Mouse (Mus musculus): ENCODE data around the gene Exoc3l. TPM values are rescaled to one million over a fixed set of nuclear protein-coding genes. Genes with fewer than 3 reads are reported as not detected.
A peak's percentile ranks its signal among the peaks of the same experiment; 100 is the strongest.

The Exoc3l gene
- 49.2 and 57.5 TPM in 2 replicates for polyA plus RNA-seq (2012; rRNA removed)

GRCm38 (mm10) chr8:105295895-105296573, at the start of gene Exoc3l:
Gene Exoc3l, minus strand, starts transcription at chr8:105296101.
- peak within 1 kb of the TSS; percentile 70 for H3K4me3 ChIP-seq (replicated peaks; ENCODE audit: extremely low read depth, low read depth, low read length)
- peaks cover 18% of the 10 kb centered on the region for H3K4me1 ChIP-seq (ENCODE audit: control insufficient read depth, insufficient read depth, low read length)
- no peak for DNase-seq
- TF ChIP-seq CTCF (IDR thresholded peaks at IDR 0.05; ENCODE audit: insufficient read depth, low read length): no peak
- TF ChIP-seq POLR2A (IDR thresholded peaks at IDR 0.05; ENCODE audit: borderline replicate concordance, extremely low read depth, low read depth, low read length): peak; percentile 44; the same call in 1 of the 2 replicates
- 22% methylated on average over 11 of the region's 11 CpGs for WGBS

- 11% methylated on average over 7 of the region's 7 CpGs for WGBS
- peak overlapping the region; percentile 28 for H3K4me3 ChIP-seq (replicated peaks; ENCODE audit: extremely low read depth, low read depth, low read length)
- DNase-seq: peak; percentile 44
- peaks cover 29% of the 10 kb centered on the region for H3K4me1 ChIP-seq (ENCODE audit: control insufficient read depth, insufficient read depth, low read length)
- TF ChIP-seq CTCF (IDR thresholded peaks at IDR 0.05; ENCODE audit: insufficient read depth, low read length) (no peak), POLR2A (IDR thresholded peaks at IDR 0.05; ENCODE audit: borderline replicate concordance, extremely low read depth, low read depth, low read length) (no peak)
Measured at GRCm38 (mm10) chr8:105345061-105345975, 49.4 kb upstream of the Exoc3l start.

GRCm38 (mm10) chr8:105343791-105344574, 48.1 kb upstream of the Exoc3l start:
- Histone ChIP-seq H3K4me1 (ENCODE audit: control insufficient read depth, insufficient read depth, low read length) (peaks cover 40% of the 10 kb centered on the region), H3K4me3 (replicated peaks; ENCODE audit: extremely low read depth, low read depth, low read length) (no peak overlapping the region)
- TF ChIP-seq CTCF (IDR thresholded peaks at IDR 0.05; ENCODE audit: insufficient read depth, low read length) (no peak), POLR2A (IDR thresholded peaks at IDR 0.05; ENCODE audit: borderline replicate concordance, extremely low read depth, low read depth, low read length) (no peak)
- 43% methylated on average over 8 of the region's 8 CpGs for WGBS
- DNase-seq: peak; percentile 37

GRCm38 (mm10) chr8:105342768-105343167, 46.9 kb upstream of the Exoc3l start:
- Histone ChIP-seq H3K4me1 (ENCODE audit: control insufficient read depth, insufficient read depth, low read length) (peaks cover 40% of the 10 kb centered on the region), H3K4me3 (replicated peaks; ENCODE audit: extremely low read depth, low read depth, low read length) (no peak overlapping the region)
- TF ChIP-seq CTCF (IDR thresholded peaks at IDR 0.05; ENCODE audit: insufficient read depth, low read length) (no peak), POLR2A (IDR thresholded peaks at IDR 0.05; ENCODE audit: borderline replicate concordance, extremely low read depth, low read depth, low read length) (no peak)
- no peak for DNase-seq
- 59% methylated on average over 4 of the region's 4 CpGs for WGBS

GRCm38 (mm10) chr8:105341399-105341798, 45.5 kb upstream of the Exoc3l start:
- TF ChIP-seq POLR2A (IDR thresholded peaks at IDR 0.05; ENCODE audit: borderline replicate concordance, extremely low read depth, low read depth, low read length): no peak
- TF ChIP-seq CTCF (IDR thresholded peaks at IDR 0.05; ENCODE audit: insufficient read depth, low read length): no peak
- peak; percentile 52 for DNase-seq
- peaks cover 40% of the 10 kb centered on the region for H3K4me1 ChIP-seq (ENCODE audit: control insufficient read depth, insufficient read depth, low read length)
- WGBS: 40% methylated on average over 8 of the region's 8 CpGs
- no peak overlapping the region for H3K4me3 ChIP-seq (replicated peaks; ENCODE audit: extremely low read depth, low read depth, low read length)

GRCm38 (mm10) chr8:105339886-105340635, 44.2 kb upstream of the Exoc3l start:
- Histone ChIP-seq H3K4me3 (replicated peaks; ENCODE audit: extremely low read depth, low read depth, low read length) (no peak overlapping the region), H3K4me1 (ENCODE audit: control insufficient read depth, insufficient read depth, low read length) (peaks cover 33% of the 10 kb centered on the region)
- TF ChIP-seq CTCF (IDR thresholded peaks at IDR 0.05; ENCODE audit: insufficient read depth, low read length) (no peak), POLR2A (IDR thresholded peaks at IDR 0.05; ENCODE audit: borderline replicate concordance, extremely low read depth, low read depth, low read length) (peak; percentile 35; the same call in 1 of the 2 replicates)
- 23% methylated on average over 6 of the region's 6 CpGs for WGBS
- peak; percentile 77 for DNase-seq

- DNase-seq: no peak
- H3K4me3 ChIP-seq (replicated peaks; ENCODE audit: extremely low read depth, low read depth, low read length): no peak overlapping the region
- peaks cover 27% of the 10 kb centered on the region for H3K4me1 ChIP-seq (ENCODE audit: control insufficient read depth, insufficient read depth, low read length)
- no peak for TF ChIP-seq POLR2A (IDR thresholded peaks at IDR 0.05; ENCODE audit: borderline replicate concordance, extremely low read depth, low read depth, low read length)
- no peak for TF ChIP-seq CTCF (IDR thresholded peaks at IDR 0.05; ENCODE audit: insufficient read depth, low read length)
- 36% methylated on average over 4 of the region's 4 CpGs for WGBS
Measured at GRCm38 (mm10) chr8:105338992-105339391, 43.1 kb upstream of the Exoc3l start.

- no peak for TF ChIP-seq CTCF (IDR thresholded peaks at IDR 0.05; ENCODE audit: insufficient read depth, low read length)
- no peak for TF ChIP-seq POLR2A (IDR thresholded peaks at IDR 0.05; ENCODE audit: borderline replicate concordance, extremely low read depth, low read depth, low read length)
- Histone ChIP-seq H3K4me1 (ENCODE audit: control insufficient read depth, insufficient read depth, low read length) (peaks cover 21% of the 10 kb centered on the region), H3K4me3 (replicated peaks; ENCODE audit: extremely low read depth, low read depth, low read length) (no peak overlapping the region)
- DNase-seq: no peak
- 86% methylated on average over 32 of the region's 32 CpGs for WGBS
Measured at GRCm38 (mm10) chr8:105336373-105337130, 40.7 kb upstream of the Exoc3l start.
